Comparison of ENCODE assay signal across 8 mouse cellular contexts in genomic region chr12:112976371-112977073, GRCm38 (mm10). TPM values are rescaled to one million over a fixed set of nuclear protein-coding genes. Genes with fewer than 3 reads are reported as not detected.
DNase-seq lines count a peak whose midpoint lies in the region; ATAC-seq and TF ChIP-seq lines count a peak whose summit lies in the region.

Btbd6 (plus strand) TSS chr12:112976482.

- DNase-seq in cerebellum, adult 18-20 months = peak; percentile 95 to 97
- peak; percentile 90 to 92 for DNase-seq in heart, postnatal 14 days
- peak; percentile 67 for DNase-seq in large intestine, adult 2 months (ENCODE audit: low read depth, low spot score)
- DNase-seq in lung, adult 18-20 months = peak; percentile 90 to 94
- peak; percentile 92 for DNase-seq in testis, postnatal 10 days (ENCODE audit: low spot score)

- H3K9ac ChIP-seq in ES-Bruce4 (ENCODE audit: low read depth, poor library complexity, severe bottlenecking) = peak within 1 kb of the TSS; percentile 91
- peak within 1 kb of the TSS; percentile 76 for H3K9ac ChIP-seq in forebrain, embryonic 15.5 days (replicated peaks)
- peak within 1 kb of the TSS; percentile 84 for H3K9ac ChIP-seq in neural tube, embryonic 15.5 days (replicated peaks)

- peak; percentile 60 for TF ChIP-seq POLR2A in ES-Bruce4 (IDR thresholded peaks at IDR 0.05; ENCODE audit: insufficient read depth, low read length)

- intact Hi-C loops in heart, postnatal 14 days (cut with DNase I) = no loop called here

- peak within 1 kb of the TSS; percentile 91 for H3K4me3 ChIP-seq in ES-Bruce4 (ENCODE audit: low read depth, low read length)
- peak within 1 kb of the TSS; percentile 62 for H3K4me3 ChIP-seq in forebrain, embryonic 15.5 days
- peak within 1 kb of the TSS; percentile 63 for H3K4me3 ChIP-seq in neural tube, embryonic 15.5 days (replicated peaks)

- H3K4me1 ChIP-seq in ES-Bruce4 (ENCODE audit: control insufficient read depth, insufficient read depth, low read length) = peaks cover 4% of the 10 kb centered on the region
- peaks cover 24% of the 10 kb centered on the region for H3K4me1 ChIP-seq in forebrain, embryonic 15.5 days
- peaks cover 26% of the 10 kb centered on the region for H3K4me1 ChIP-seq in neural tube, embryonic 15.5 days

- WGBS in forebrain, embryonic 15.5 days = under 1% methylated on average over 79 of the region's 80 CpGs
- under 1% methylated on average over 80 of the region's 80 CpGs for WGBS in large intestine, adult 2 months
- under 1% methylated on average over 77 of the region's 80 CpGs for WGBS in neural tube, embryonic 15.5 days

- ATAC-seq in forebrain, embryonic 15.5 days (replicated peaks) = peak; percentile 97
- peak; percentile 96 for ATAC-seq in neural tube, embryonic 15.5 days (ENCODE audit: low FRiP score)

- TF ChIP-seq EP300 in ES-Bruce4 (IDR thresholded peaks at IDR 0.05; ENCODE audit: insufficient read depth, low read depth, low read length) = no peak

- H3K36me3 ChIP-seq in ES-Bruce4 (ENCODE audit: control insufficient read depth, insufficient read depth, low read length, poor library complexity, severe bottlenecking) = peaks cover 9% of the 10 kb centered on the region; the same call in 1 of the 2 replicates
- peaks cover 66% of the 10 kb centered on the region for H3K36me3 ChIP-seq in forebrain, embryonic 15.5 days
- peaks cover 62% of the 10 kb centered on the region for H3K36me3 ChIP-seq in neural tube, embryonic 15.5 days

- H3K4me2 ChIP-seq in forebrain, embryonic 15.5 days (replicated peaks) = peak within 1 kb of the TSS; percentile 76
- peak within 1 kb of the TSS; percentile 84 for H3K4me2 ChIP-seq in neural tube, embryonic 15.5 days

- TF ChIP-seq CTCF in ES-Bruce4 (IDR thresholded peaks at IDR 0.05; ENCODE audit: low read depth, low read length) = peak; percentile 38

- no peak within 1 kb of the TSS for H3K27ac ChIP-seq in ES-Bruce4 (ENCODE audit: insufficient read depth, low read length)
- peak within 1 kb of the TSS; percentile 94 for H3K27ac ChIP-seq in forebrain, embryonic 15.5 days (replicated peaks)
- peak within 1 kb of the TSS; percentile 97 for H3K27ac ChIP-seq in neural tube, embryonic 15.5 days (replicated peaks)

- no peaks in the 10 kb centered on the region for H3K27me3 ChIP-seq in ES-Bruce4 (ENCODE audit: control insufficient read depth, insufficient read depth, low read length, poor library complexity, severe bottlenecking)
- no peaks in the 10 kb centered on the region for H3K27me3 ChIP-seq in forebrain, embryonic 15.5 days
- H3K27me3 ChIP-seq in neural tube, embryonic 15.5 days (replicated peaks) = no peaks in the 10 kb centered on the region

- no peaks in the 10 kb centered on the region for H3K9me3 ChIP-seq in ES-Bruce4 (replicated peaks; ENCODE audit: control insufficient read depth, insufficient read depth, low read length, poor library complexity, severe bottlenecking)
- H3K9me3 ChIP-seq in forebrain, embryonic 15.5 days = no peaks in the 10 kb centered on the region
- H3K9me3 ChIP-seq in neural tube, embryonic 15.5 days (replicated peaks) = no peaks in the 10 kb centered on the region

RNA-seq across cellular contexts. Expression of gene Btbd6, which starts in this region (rescaled TPM):
- polyA plus RNA-seq in ES-Bruce4 (2011; ENCODE audit: insufficient read depth, insufficient read length, low read depth, missing spikeins) = 10.4 and 11.0 TPM in 2 replicates
- polyA plus RNA-seq in forebrain, embryonic 15.5 days (2015; fragmentation: Nextera tagmentation; extraction: Ambion mirVana) = 46.1 and 48.1 TPM in 2 replicates
- 10 to 100 TPM; 16.8 TPM for total RNA-seq in heart, postnatal 14 days (2021)
- polyA plus RNA-seq in large intestine, adult 2 months (2012; rRNA removed) = 29.5 and 33.9 TPM in 2 replicates
- polyA plus RNA-seq in neural tube, embryonic 15.5 days (2015; fragmentation: Nextera tagmentation; extraction: Ambion mirVana) = 46.3 and 50.0 TPM in 2 replicates
